Mouse (Mus musculus) stomach, embryonic 16.5 days (tissue): ENCODE results near the gene Git1. TPM values are rescaled to one million over a fixed set of nuclear protein-coding genes. Genes with fewer than 3 reads are reported as not detected.
"Not testable (repeated sequence)": the region's sequence is repeated elsewhere in the genome, so short reads cannot be mapped to it uniquely, and the experiment has no call there.

Experiments used
- ATAC-seq: fragments of 200-750 bp; cut with Nextera tagmentation; 2 replicates; pipeline ENCODE4 v1.8.0; 2017; ENCODE audit warnings: moderate number of reproducible peaks, moderate TSS enrichment; ENCODE audit not compliant: insufficient read depth, low FRiP score
- H3K27ac ChIP-seq: fragments of 300-500 bp; sonication (generic); 2 replicates; pipeline ENCODE4 v1.5.1; 2014; ENCODE audit warnings: low read length
- H3K27me3 ChIP-seq: fragments of 300-500 bp; sonication (generic); 2 replicates; pipeline ENCODE4 v1.6.1; 2014; ENCODE audit warnings: low read length, control low read depth, mixed read lengths; ENCODE audit not compliant: control insufficient read depth, insufficient read depth
- H3K36me3 ChIP-seq: fragments of 300-500 bp; sonication (generic); 2 replicates; pipeline ENCODE4 v1.6.1; 2014; ENCODE audit warnings: low read length; ENCODE audit not compliant: control insufficient read depth, insufficient read depth
- H3K4me1 ChIP-seq: fragments of 300-500 bp; sonication (generic); 2 replicates; pipeline ENCODE4 v1.6.1; 2014; ENCODE audit warnings: low read length, control low read depth, mixed read lengths; ENCODE audit not compliant: control insufficient read depth, insufficient read depth
- H3K4me2 ChIP-seq: fragments of 300-500 bp; sonication (generic); 2 replicates; pipeline ENCODE4 v1.6.1; 2014; ENCODE audit warnings: low read depth, low read length, mixed read lengths
- H3K4me3 ChIP-seq: fragments of 300-500 bp; sonication (generic); replicated peaks from 2 replicates; pipeline ENCODE4 v1.5.1; 2014; ENCODE audit warnings: mild to moderate bottlenecking, low read length
- H3K9ac ChIP-seq: fragments of 300-500 bp; sonication (generic); 2 replicates; pipeline ENCODE4 v1.6.1; 2014; ENCODE audit warnings: low read length
- H3K9me3 ChIP-seq: fragments of 300-500 bp; sonication (generic); replicated peaks from 2 replicates; pipeline ENCODE4 v1.6.1; 2016; ENCODE audit warnings: low read length, control low read depth; ENCODE audit not compliant: control insufficient read depth
- WGBS: fragments of 180-500 bp; shearing (Covaris S2); extraction: QIAGEN DNeasy Blood & Tissue Kit; methylation state at CpG from one replicate; pipeline ENCODE4 v1.1.7; 2014; 5-methylcytosine and 5-hydroxymethylcytosine counted together
- polyA plus RNA-seq: library from polyadenylated mRNA; unstranded; fragments of >200 nt; fragmentation: Nextera tagmentation; extraction: Ambion mirVana; gene quantifications from 2 replicates; pipeline ENCODE4 v1.2.1, GENCODE M21; 2015

Gene Git1
- polyA plus RNA-seq, 1 experiment from 2014 or later = 9.1 TPM

DNA sequence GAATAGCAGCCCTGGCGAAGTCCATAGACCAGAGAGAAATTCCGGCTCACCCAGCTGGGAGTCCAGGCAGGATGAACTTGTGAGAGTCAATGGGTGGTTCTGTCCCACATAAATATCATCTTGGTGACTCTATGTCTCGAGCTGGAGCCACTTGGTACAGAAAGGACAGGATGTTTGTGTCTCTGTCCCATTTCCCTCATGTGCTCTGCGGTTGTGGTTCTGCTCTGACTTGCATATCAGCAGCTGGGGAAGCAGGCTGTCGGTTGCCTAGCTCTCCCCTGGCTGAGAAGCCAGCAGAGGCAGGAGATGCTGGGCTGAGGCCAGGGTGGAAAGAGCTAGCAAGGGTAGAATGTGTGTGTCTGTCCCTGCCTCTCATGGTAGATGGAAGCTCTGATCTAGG is 25.7 kb downstream of the Git1 start, which contains the start of gene Gm10392:
Gene Gm10392 (minus strand): TSS at position 156 of the 400 bp plus-strand sequence.
- no peaks in the 10 kb centered on the region for H3K9me3 ChIP-seq
- H3K4me3 ChIP-seq = no peak within 1 kb of the TSS
- H3K27ac ChIP-seq = no peak within 1 kb of the TSS; the same call in 1 of the 2 replicates
- no peaks in the 10 kb centered on the region for H3K36me3 ChIP-seq
- H3K4me1 ChIP-seq = peaks cover 19% of the 10 kb centered on the region
- H3K27me3 ChIP-seq = peaks cover 12% of the 10 kb centered on the region; the same call in 1 of the 2 replicates
- H3K9ac ChIP-seq = peak within 1 kb of the TSS; percentile 9; the same call in 1 of the 2 replicates
- no peak for ATAC-seq
- H3K4me2 ChIP-seq = no peak within 1 kb of the TSS
- 70% methylated on average over 5 of the region's 5 CpGs for WGBS

DNA sequence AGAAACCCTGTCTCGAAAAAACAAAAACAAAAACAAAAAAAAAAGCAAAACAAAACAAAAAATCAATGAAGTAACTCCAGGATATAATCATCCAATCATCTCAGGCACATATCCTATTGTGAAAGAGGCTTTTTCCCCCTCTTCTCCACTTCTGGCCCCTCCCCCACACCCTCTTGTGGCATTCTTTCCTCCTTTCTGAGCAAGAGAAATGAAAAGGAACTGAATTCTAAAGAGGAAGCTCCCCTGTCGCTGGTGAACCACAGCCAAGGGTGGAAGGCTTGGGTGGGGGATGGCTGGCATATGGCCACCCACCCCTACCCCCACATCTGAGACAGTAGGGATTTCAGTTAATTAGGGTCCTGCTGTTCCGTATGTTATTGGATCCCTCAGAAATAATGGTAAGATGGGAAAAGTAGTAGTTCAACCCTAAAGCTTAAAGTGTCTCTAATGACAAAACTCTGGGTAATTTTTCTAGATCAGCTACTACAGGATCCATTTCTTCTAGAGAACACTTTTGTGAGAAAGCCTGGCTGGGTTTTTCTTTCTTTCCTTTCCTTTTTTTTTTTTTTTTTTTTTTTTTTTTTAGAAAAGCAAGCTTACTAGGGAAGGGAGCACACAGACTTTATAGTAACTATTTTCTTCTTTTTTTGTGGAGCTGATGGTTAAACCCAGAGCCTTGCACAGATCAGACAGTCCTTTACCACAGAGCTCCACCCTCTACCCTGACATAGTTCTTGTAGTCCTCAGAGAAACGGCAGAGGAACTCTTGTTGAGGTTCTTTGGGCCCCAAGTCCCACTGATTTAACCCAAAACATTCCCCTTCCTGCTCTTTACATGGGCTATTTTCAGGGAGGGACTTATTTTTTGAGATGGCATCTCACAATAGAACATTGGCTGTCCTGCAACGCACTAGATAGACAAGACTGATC is 27.5 kb downstream of the Git1 start:
- Histone ChIP-seq H3K9ac (no peak overlapping the region), H3K27me3 (peaks cover 12% of the 10 kb centered on the region; the same call in 1 of the 2 replicates), H3K4me2 (no peak overlapping the region), H3K4me3 (no peak overlapping the region), H3K9me3 (no peaks in the 10 kb centered on the region), H3K36me3 (no peaks in the 10 kb centered on the region), H3K4me1 (peaks cover 4% of the 10 kb centered on the region; the same call in 1 of the 2 replicates), H3K27ac (no peak overlapping the region)
- 55% methylated on average over 5 of the region's 5 CpGs for WGBS
- no peak for ATAC-seq

DNA sequence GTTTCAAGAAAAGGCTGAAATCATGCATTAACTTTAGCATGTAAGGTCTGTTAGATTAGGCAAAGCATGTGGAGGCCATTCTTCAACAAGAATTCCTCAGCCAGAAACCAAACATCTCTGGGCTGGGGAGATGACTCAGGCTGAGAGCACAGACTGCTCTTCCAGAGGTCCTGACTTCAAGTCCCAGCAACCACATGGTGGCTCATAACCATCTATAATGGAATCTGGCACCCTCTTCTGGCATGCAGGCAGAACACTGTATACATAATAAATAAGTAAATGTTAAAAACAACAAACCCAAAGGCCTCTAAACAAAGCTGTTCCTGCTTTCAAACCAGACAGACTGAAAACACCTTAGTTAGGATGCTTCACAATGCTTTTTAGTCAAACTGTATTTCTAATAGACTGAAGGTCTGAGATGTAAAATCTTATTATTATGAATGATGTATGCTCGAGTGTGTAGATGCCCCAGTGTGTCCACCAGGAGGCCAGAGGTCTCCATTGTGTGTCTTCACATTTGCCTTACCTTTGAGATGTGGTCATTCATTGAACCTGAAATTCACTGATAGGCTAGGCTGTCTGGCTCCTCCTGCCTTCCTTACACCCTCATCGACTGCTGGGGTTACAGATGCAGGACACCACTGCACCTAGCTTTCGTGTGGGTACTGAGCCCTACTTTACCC is 32.6 kb downstream of the Git1 start:
- ATAC-seq = no peak
- H3K4me2 ChIP-seq = no peak overlapping the region
- H3K4me3 ChIP-seq = no peak overlapping the region
- H3K27ac ChIP-seq = no peak overlapping the region
- WGBS = 68% methylated on average over 3 of the region's 3 CpGs
- no peaks in the 10 kb centered on the region for H3K27me3 ChIP-seq
- H3K36me3 ChIP-seq = no peaks in the 10 kb centered on the region
- no peak overlapping the region for H3K9ac ChIP-seq
- no peaks in the 10 kb centered on the region for H3K4me1 ChIP-seq
- no peaks in the 10 kb centered on the region for H3K9me3 ChIP-seq

GRCm38 (mm10) chr11:77528420-77528819 is 35.1 kb downstream of the Git1 start:
- not testable (repeated sequence) for H3K36me3 ChIP-seq, H3K9ac ChIP-seq, H3K27ac ChIP-seq, H3K27me3 ChIP-seq, H3K4me3 ChIP-seq, H3K9me3 ChIP-seq, H3K4me1 ChIP-seq, H3K4me2 ChIP-seq, ATAC-seq
- WGBS = 86% methylated on average over 3 of the region's 3 CpGs

- H3K4me1 ChIP-seq = no peaks in the 10 kb centered on the region
- no peaks in the 10 kb centered on the region for H3K9me3 ChIP-seq
- WGBS = 66% methylated on average over 3 of the region's 3 CpGs
- no peak overlapping the region for H3K4me2 ChIP-seq
- no peak for ATAC-seq
- no peak overlapping the region for H3K9ac ChIP-seq
- no peak overlapping the region for H3K4me3 ChIP-seq
- H3K27ac ChIP-seq = no peak overlapping the region
- H3K27me3 ChIP-seq = no peaks in the 10 kb centered on the region
- H3K36me3 ChIP-seq = no peaks in the 10 kb centered on the region
Measured at GRCm38 (mm10) chr11:77529644-77530043, 36.3 kb downstream of the Git1 start.

DNA sequence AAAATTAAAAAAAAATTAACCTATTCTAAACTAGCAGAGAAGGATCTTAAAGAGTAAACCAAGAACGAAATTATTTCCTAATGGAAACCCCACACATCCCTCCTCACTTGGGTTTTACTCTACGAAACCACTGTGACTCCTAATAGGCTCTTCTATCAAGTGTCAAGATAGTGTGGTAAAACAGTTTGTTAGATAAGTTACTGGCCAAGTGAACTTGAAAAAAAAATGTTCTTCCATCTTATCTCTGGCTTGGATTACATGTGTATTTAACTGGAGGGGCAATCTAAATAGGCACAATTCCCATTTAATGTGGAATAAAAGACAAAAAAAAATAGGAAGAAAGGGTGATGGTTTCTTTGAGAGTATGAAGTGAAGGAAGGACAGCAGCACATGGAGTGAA is 37.5 kb downstream of the Git1 start:
- Histone ChIP-seq H3K4me1 (no peaks in the 10 kb centered on the region), H3K4me3 (no peak overlapping the region), H3K27me3 (no peaks in the 10 kb centered on the region), H3K4me2 (no peak overlapping the region), H3K9me3 (no peaks in the 10 kb centered on the region), H3K9ac (no peak overlapping the region), H3K27ac (no peak overlapping the region), H3K36me3 (no peaks in the 10 kb centered on the region)
- WGBS = 74% methylated on average over 2 of the region's 2 CpGs
- ATAC-seq = no peak

GRCm38 (mm10) chr11:77532202-77532846 is 39.0 kb downstream of the Git1 start:
- 84% methylated on average over 4 of the region's 4 CpGs for WGBS
- no peak overlapping the region for H3K4me3 ChIP-seq
- H3K27ac ChIP-seq = no peak overlapping the region
- ATAC-seq = no peak
- no peaks in the 10 kb centered on the region for H3K27me3 ChIP-seq
- no peaks in the 10 kb centered on the region for H3K36me3 ChIP-seq
- H3K9ac ChIP-seq = no peak overlapping the region
- H3K9me3 ChIP-seq = no peaks in the 10 kb centered on the region
- no peaks in the 10 kb centered on the region for H3K4me1 ChIP-seq
- H3K4me2 ChIP-seq = no peak overlapping the region

GRCm38 (mm10) chr11:77545261-77545660 is 51.9 kb downstream of the Git1 start:
- Histone ChIP-seq H3K27me3 (no peaks in the 10 kb centered on the region), H3K4me1 (no peaks in the 10 kb centered on the region), H3K4me3 (no peak overlapping the region), H3K36me3 (peaks cover 19% of the 10 kb centered on the region; the same call in 1 of the 2 replicates), H3K9ac (no peak overlapping the region), H3K27ac (no peak overlapping the region), H3K4me2 (no peak overlapping the region), H3K9me3 (no peaks in the 10 kb centered on the region)
- no peak for ATAC-seq
- 93% methylated on average over 7 of the region's 7 CpGs for WGBS
